Mouse (Mus musculus): ENCODE data around the gene Plac1. TPM values are rescaled to one million over a fixed set of nuclear protein-coding genes. Genes with fewer than 3 reads are reported as not detected.

The Plac1 gene
- polyA plus RNA-seq, 1 experiment from 2014 or later: 9.8 TPM

DNA sequence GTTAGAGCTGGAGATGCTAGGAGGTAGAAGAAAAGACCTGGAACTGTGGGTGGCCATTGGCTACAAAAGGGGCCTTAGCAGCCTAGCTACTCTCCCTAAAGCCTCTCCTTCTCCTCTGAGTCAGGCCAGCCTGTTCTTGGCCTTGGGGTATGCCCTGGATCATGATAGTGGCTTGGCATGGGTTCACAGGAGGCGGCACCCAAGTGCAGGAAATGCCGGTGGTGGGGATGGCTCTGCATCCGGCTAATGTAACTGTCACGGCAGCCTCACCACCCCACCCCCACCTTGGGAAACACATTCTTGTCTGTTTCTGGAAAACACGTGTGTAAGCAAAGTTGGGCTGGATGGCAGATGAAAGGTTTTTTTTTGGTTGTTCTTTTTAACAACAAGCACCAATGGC, 78.8 kb downstream of the Plac1 start:
- DNase-seq (ENCODE audit: low spot score): peak; percentile 21
- no peak overlapping the region for H3K9ac ChIP-seq (ENCODE audit: low read length)
- no peaks in the 10 kb centered on the region for H3K27me3 ChIP-seq (ENCODE audit: control insufficient read depth, insufficient read depth, low read length)

DNA sequence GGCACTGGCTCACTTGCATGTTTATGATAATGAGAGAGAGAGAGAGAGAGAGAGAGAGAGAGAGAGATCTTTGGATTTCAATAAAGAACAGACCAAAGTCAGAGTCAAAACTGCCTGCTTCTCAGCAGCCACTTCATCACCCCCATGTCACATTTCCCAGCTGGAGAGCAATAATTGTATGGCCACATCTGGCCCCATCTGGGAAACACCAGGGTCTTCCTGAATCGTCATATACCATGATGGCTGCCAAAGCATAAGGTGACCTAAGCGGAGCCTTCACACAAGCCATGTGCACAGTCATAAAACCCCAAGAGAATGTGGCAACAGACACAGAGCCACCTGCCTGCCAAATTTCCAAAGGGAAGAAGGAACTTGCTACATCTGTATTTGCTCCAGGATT, 91.9 kb downstream of the Plac1 start:
- Histone ChIP-seq H3K9me3 (ENCODE audit: control insufficient read depth, low read length) (no peaks in the 10 kb centered on the region), H3K36me3 (ENCODE audit: control insufficient read depth, insufficient read depth, low read length) (no peaks in the 10 kb centered on the region), H3K27me3 (ENCODE audit: control insufficient read depth, insufficient read depth, low read length) (no peaks in the 10 kb centered on the region), H3K4me3 (ENCODE audit: low read depth, low read length) (no peak overlapping the region), H3K27ac (replicated peaks; ENCODE audit: low read depth, low read length) (no peak overlapping the region), H3K9ac (ENCODE audit: low read length) (no peak overlapping the region), H3K4me1 (ENCODE audit: control insufficient read depth, insufficient read depth, low read length) (no peaks in the 10 kb centered on the region), H3K4me2 (ENCODE audit: low read depth, severe bottlenecking) (no peak overlapping the region)
- ATAC-seq (ENCODE audit: insufficient number of reproducible peaks, low FRiP score, low TSS enrichment, low read depth) (no peak), DNase-seq (ENCODE audit: low spot score) (peak; percentile 23)
- 41% methylated on average over 2 of the region's 2 CpGs for WGBS

More for the DNA sequence above, 78.8 kb downstream of the Plac1 start:
- Histone ChIP-seq H3K4me3 (ENCODE audit: low read depth, low read length) (no peak overlapping the region), H3K27ac (replicated peaks; ENCODE audit: low read depth, low read length) (peak overlapping the region; percentile 42; the same call in 1 of the 2 replicates), H3K4me1 (ENCODE audit: control insufficient read depth, insufficient read depth, low read length) (peaks cover 5% of the 10 kb centered on the region; the same call in 1 of the 2 replicates), H3K9me3 (ENCODE audit: control insufficient read depth, low read length) (no peaks in the 10 kb centered on the region), H3K4me2 (ENCODE audit: low read depth, severe bottlenecking) (no peak overlapping the region), H3K36me3 (ENCODE audit: control insufficient read depth, insufficient read depth, low read length) (no peaks in the 10 kb centered on the region)
- no peak for ATAC-seq (ENCODE audit: insufficient number of reproducible peaks, low FRiP score, low TSS enrichment, low read depth)
- 31% methylated on average over 5 of the region's 5 CpGs for WGBS

- DNase-seq (ENCODE audit: low spot score): no peak
- ATAC-seq (ENCODE audit: insufficient number of reproducible peaks, low FRiP score, low TSS enrichment, low read depth): no peak
- Histone ChIP-seq H3K9me3 (ENCODE audit: control insufficient read depth, low read length) (no peaks in the 10 kb centered on the region), H3K4me1 (ENCODE audit: control insufficient read depth, insufficient read depth, low read length) (no peaks in the 10 kb centered on the region), H3K36me3 (ENCODE audit: control insufficient read depth, insufficient read depth, low read length) (no peaks in the 10 kb centered on the region), H3K4me3 (ENCODE audit: low read depth, low read length) (no peak overlapping the region), H3K9ac (ENCODE audit: low read length) (no peak overlapping the region), H3K4me2 (ENCODE audit: low read depth, severe bottlenecking) (no peak overlapping the region), H3K27me3 (ENCODE audit: control insufficient read depth, insufficient read depth, low read length) (no peaks in the 10 kb centered on the region), H3K27ac (replicated peaks; ENCODE audit: low read depth, low read length) (no peak overlapping the region)
- WGBS: 76% methylated on average over 5 of the region's 5 CpGs
Measured at GRCm38 (mm10) chrX:53146389-53146917, 93.5 kb downstream of the Plac1 start.

- no peak overlapping the region for H3K4me3 ChIP-seq (ENCODE audit: low read depth, low read length)
- ATAC-seq (ENCODE audit: insufficient number of reproducible peaks, low FRiP score, low TSS enrichment, low read depth): no peak
- no peaks in the 10 kb centered on the region for H3K27me3 ChIP-seq (ENCODE audit: control insufficient read depth, insufficient read depth, low read length)
- no peaks in the 10 kb centered on the region for H3K4me1 ChIP-seq (ENCODE audit: control insufficient read depth, insufficient read depth, low read length)
- WGBS: 91% methylated on average over 2 of the region's 2 CpGs
- no peak overlapping the region for H3K27ac ChIP-seq (replicated peaks; ENCODE audit: low read depth, low read length)
- no peaks in the 10 kb centered on the region for H3K9me3 ChIP-seq (ENCODE audit: control insufficient read depth, low read length)
- no peak overlapping the region for H3K4me2 ChIP-seq (ENCODE audit: low read depth, severe bottlenecking)
- H3K9ac ChIP-seq (ENCODE audit: low read length): no peak overlapping the region
- no peak for DNase-seq (ENCODE audit: low spot score)
- H3K36me3 ChIP-seq (ENCODE audit: control insufficient read depth, insufficient read depth, low read length): no peaks in the 10 kb centered on the region
Measured at GRCm38 (mm10) chrX:53139641-53140040, 100.3 kb downstream of the Plac1 start.

DNA sequence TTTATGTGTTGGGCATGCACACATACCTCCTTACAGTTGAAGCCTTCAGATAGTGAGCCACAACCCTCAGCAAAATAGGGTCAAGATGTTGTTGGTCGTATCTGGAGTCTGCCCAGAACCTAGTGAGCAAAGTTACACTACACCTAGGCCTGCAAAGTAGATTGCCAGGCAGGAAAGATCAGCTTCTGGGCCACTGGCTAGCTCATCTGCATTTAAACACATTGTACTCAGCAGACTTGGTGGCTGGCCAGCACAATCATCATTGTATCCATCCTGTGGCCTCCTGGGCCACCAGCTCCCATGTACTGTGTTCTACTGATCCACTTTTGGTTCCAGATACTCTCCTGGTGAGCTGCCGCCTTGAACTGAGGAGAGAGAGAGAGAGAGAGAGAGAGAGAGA, 102.8 kb downstream of the Plac1 start:
- H3K9ac ChIP-seq (ENCODE audit: low read length): no peak overlapping the region
- no peak overlapping the region for H3K27ac ChIP-seq (replicated peaks; ENCODE audit: low read depth, low read length)
- WGBS: 91% methylated on average over 1 of the region's 2 CpGs
- H3K9me3 ChIP-seq (ENCODE audit: control insufficient read depth, low read length): no peaks in the 10 kb centered on the region
- H3K4me1 ChIP-seq (ENCODE audit: control insufficient read depth, insufficient read depth, low read length): no peaks in the 10 kb centered on the region
- DNase-seq (ENCODE audit: low spot score): no peak
- no peak for ATAC-seq (ENCODE audit: insufficient number of reproducible peaks, low FRiP score, low TSS enrichment, low read depth)
- no peaks in the 10 kb centered on the region for H3K36me3 ChIP-seq (ENCODE audit: control insufficient read depth, insufficient read depth, low read length)
- H3K27me3 ChIP-seq (ENCODE audit: control insufficient read depth, insufficient read depth, low read length): no peaks in the 10 kb centered on the region
- no peak overlapping the region for H3K4me2 ChIP-seq (ENCODE audit: low read depth, severe bottlenecking)
- H3K4me3 ChIP-seq (ENCODE audit: low read depth, low read length): no peak overlapping the region

DNA sequence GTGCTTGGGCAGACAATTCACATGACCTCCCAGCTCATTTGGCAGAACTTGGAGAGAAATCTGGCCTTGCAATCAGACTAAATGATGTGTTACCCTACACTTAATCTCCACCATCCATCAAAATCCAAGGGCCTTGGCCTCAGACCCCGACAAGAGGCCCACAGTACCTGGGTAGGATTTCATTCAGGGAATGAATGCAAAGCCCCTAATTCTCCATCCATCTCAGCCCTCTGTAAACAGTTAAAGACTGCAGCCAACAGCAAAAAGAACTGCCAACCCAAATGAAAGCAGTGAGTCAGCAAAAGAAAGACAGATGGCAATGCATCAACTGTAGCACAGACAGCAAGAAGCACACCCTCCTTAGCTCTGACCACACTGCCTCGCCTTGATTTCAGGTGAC, 110.4 kb downstream of the Plac1 start:
- H3K27ac ChIP-seq (replicated peaks; ENCODE audit: low read depth, low read length): no peak overlapping the region
- H3K27me3 ChIP-seq (ENCODE audit: control insufficient read depth, insufficient read depth, low read length): no peaks in the 10 kb centered on the region
- WGBS: 38% methylated on average over 2 of the region's 2 CpGs
- ATAC-seq (ENCODE audit: insufficient number of reproducible peaks, low FRiP score, low TSS enrichment, low read depth) (no peak), DNase-seq (ENCODE audit: low spot score) (no peak)
- H3K4me2 ChIP-seq (ENCODE audit: low read depth, severe bottlenecking): no peak overlapping the region
- no peaks in the 10 kb centered on the region; the same call in 1 of the 2 replicates for H3K4me1 ChIP-seq (ENCODE audit: control insufficient read depth, insufficient read depth, low read length)
- no peak overlapping the region for H3K4me3 ChIP-seq (ENCODE audit: low read depth, low read length)
- no peaks in the 10 kb centered on the region for H3K9me3 ChIP-seq (ENCODE audit: control insufficient read depth, low read length)
- H3K9ac ChIP-seq (ENCODE audit: low read length): no peak overlapping the region
- H3K36me3 ChIP-seq (ENCODE audit: control insufficient read depth, insufficient read depth, low read length): no peaks in the 10 kb centered on the region

DNA sequence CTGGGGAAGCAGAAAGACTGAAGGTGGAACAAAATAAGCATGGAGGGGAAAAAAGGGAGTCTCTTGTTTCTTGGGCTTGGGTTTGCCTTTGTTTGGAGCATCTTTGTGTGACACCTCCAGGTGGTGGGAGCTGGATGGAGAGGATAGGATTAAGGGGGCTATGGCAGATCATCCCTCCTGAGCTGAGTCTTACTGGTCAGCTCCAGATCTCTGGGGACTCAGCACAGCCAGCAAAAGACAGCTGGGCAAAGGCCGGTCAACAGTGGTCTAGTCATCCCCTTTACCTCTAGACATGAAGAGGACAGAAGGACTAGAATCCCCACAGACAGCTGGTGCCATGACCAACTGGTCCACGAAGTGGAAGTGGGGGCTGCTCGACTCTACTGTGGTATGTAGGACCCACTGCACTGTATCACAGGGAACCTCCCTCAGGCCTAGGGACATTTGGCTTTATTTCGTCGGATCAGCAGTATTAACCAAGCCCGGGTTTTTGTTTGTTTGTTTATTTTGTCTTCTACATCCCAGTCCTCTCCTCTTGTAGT, 113.3 kb downstream of the Plac1 start:
- ATAC-seq (ENCODE audit: insufficient number of reproducible peaks, low FRiP score, low TSS enrichment, low read depth) (peak; percentile 39; the same call in 1 of the 2 replicates), DNase-seq (ENCODE audit: low spot score) (no peak)
- 80% methylated on average over 6 of the region's 6 CpGs for WGBS
- Histone ChIP-seq H3K9me3 (ENCODE audit: control insufficient read depth, low read length) (no peaks in the 10 kb centered on the region), H3K4me3 (ENCODE audit: low read depth, low read length) (no peak overlapping the region), H3K27me3 (ENCODE audit: control insufficient read depth, insufficient read depth, low read length) (no peaks in the 10 kb centered on the region), H3K27ac (replicated peaks; ENCODE audit: low read depth, low read length) (peak overlapping the region; percentile 78), H3K9ac (ENCODE audit: low read length) (no peak overlapping the region), H3K4me2 (ENCODE audit: low read depth, severe bottlenecking) (no peak overlapping the region), H3K4me1 (ENCODE audit: control insufficient read depth, insufficient read depth, low read length) (no peaks in the 10 kb centered on the region; the same call in 1 of the 2 replicates), H3K36me3 (ENCODE audit: control insufficient read depth, insufficient read depth, low read length) (no peaks in the 10 kb centered on the region)

DNA sequence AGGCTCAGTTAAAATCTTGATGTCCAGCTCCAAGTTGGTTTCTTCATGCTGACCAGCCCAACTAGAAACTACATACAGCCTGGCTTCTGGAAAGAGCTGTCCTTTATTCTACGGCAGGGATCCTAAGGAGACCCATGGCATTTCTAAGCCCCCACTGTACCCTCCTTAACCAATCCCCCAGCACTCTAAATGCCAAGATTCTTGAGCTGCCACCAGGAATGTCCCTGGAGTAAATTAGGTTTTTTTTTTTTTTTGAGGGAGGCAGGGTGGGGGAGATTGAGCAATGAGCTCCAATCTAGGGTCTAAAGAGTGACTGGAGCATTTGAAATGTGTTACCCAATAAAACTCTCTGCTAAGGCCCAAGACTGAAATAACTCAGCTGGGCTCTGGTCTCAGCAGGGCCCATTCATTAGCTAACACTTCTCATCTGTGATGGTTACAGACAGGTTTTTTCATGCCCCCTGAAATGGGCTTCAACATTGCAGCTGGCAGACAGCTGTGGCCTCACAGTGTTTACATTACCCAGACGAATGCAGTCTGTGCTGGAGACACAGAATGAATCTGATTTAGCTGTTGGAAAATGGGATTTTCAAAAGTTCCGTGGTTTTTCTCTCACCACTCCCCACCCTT, 114.0 kb downstream of the Plac1 start:
- Histone ChIP-seq H3K4me1 (ENCODE audit: control insufficient read depth, insufficient read depth, low read length) (no peaks in the 10 kb centered on the region; the same call in 1 of the 2 replicates), H3K36me3 (ENCODE audit: control insufficient read depth, insufficient read depth, low read length) (no peaks in the 10 kb centered on the region), H3K27me3 (ENCODE audit: control insufficient read depth, insufficient read depth, low read length) (no peaks in the 10 kb centered on the region), H3K4me2 (ENCODE audit: low read depth, severe bottlenecking) (no peak overlapping the region), H3K9me3 (ENCODE audit: control insufficient read depth, low read length) (no peaks in the 10 kb centered on the region), H3K4me3 (ENCODE audit: low read depth, low read length) (no peak overlapping the region), H3K9ac (ENCODE audit: low read length) (no peak overlapping the region), H3K27ac (replicated peaks; ENCODE audit: low read depth, low read length) (peak overlapping the region; percentile 78)
- 22% methylated on average over 3 of the region's 3 CpGs for WGBS
- peak; percentile 69 for DNase-seq (ENCODE audit: low spot score)
- peak; percentile 93 for ATAC-seq (ENCODE audit: insufficient number of reproducible peaks, low FRiP score, low TSS enrichment, low read depth)

Measured in limb, embryonic 11.5 days (tissue).